Mouse (Mus musculus): ENCODE results near the gene Fabp1. TPM values are rescaled to one million over a fixed set of nuclear protein-coding genes. Genes with fewer than 3 reads are reported as not detected.

Fabp1 gene
- not detected for polyA plus RNA-seq (2021)

- no peaks in the 10 kb centered on the region for H3K27me3 ChIP-seq
- TF ChIP-seq CTCF (IDR thresholded peaks at IDR 0.05): no peak
- CTCF ChIA-PET: interaction anchor here (1.0 kb wide), 1 partner anchor 9 kb away, joined by 4 read pairs; no protein-coding TSS in a partner anchor
- DNase-seq (ENCODE audit: low read depth, low spot score): no peak
- in situ Hi-C loops (cut with MboI; ENCODE audit: low pct_unique_long_range_greater_than_20kb): no loop called here
- POLR2A ChIA-PET: no interaction called here
- no peak for ATAC-seq
Measured at GRCm38 (mm10) chr6:71199612-71200011, at the start of gene Fabp1. Gene Fabp1, plus strand, starts transcription at chr6:71199827.

- TF ChIP-seq CTCF (IDR thresholded peaks at IDR 0.05): no peak
- ATAC-seq: no peak
- no peaks in the 10 kb centered on the region for H3K27me3 ChIP-seq
- in situ Hi-C loops (cut with MboI; ENCODE audit: low pct_unique_long_range_greater_than_20kb): loop anchor here (5.0 kb wide), 1 partner anchor 251 kb away; no protein-coding TSS in a partner anchor
- ChIA-PET CTCF (interaction anchor here (1.2 to 1.7 kb wide), 2 partner anchors 14 to 26 kb away, joined by 3 to 5 read pairs; no protein-coding TSS in a partner anchor), POLR2A (no interaction called here)
- DNase-seq (ENCODE audit: low read depth, low spot score): no peak
Measured at GRCm38 (mm10) chr6:71151098-71151497, 48.5 kb upstream of the Fabp1 start.

GRCm38 (mm10) chr6:71153486-71153885 lies 46.1 kb upstream of the Fabp1 start:
- ChIA-PET CTCF (no interaction called here), POLR2A (no interaction called here)
- no peak for TF ChIP-seq CTCF (IDR thresholded peaks at IDR 0.05)
- H3K27me3 ChIP-seq: no peaks in the 10 kb centered on the region
- in situ Hi-C loops (cut with MboI; ENCODE audit: low pct_unique_long_range_greater_than_20kb): loop anchor here (5.0 kb wide), 1 partner anchor 249 kb away; no protein-coding TSS in a partner anchor
- ATAC-seq (no peak), DNase-seq (ENCODE audit: low read depth, low spot score) (no peak)

- CTCF ChIA-PET: interaction anchor here (1.0 to 2.5 kb wide), 2 partner anchors 11 to 12 kb away, joined by 3 to 6 read pairs; no protein-coding TSS in a partner anchor
- in situ Hi-C loops (cut with MboI; ENCODE audit: low pct_unique_long_range_greater_than_20kb): loop anchor here (5.0 kb wide), 1 partner anchor 247 kb away; no protein-coding TSS in a partner anchor
Measured at GRCm38 (mm10) chr6:71154861-71155260, 44.8 kb upstream of the Fabp1 start.

GRCm38 (mm10) chr6:71156674-71157326 lies 42.8 kb upstream of the Fabp1 start:
- POLR2A ChIA-PET: no interaction called here
- DNase-seq (ENCODE audit: low read depth, low spot score): no peak
- in situ Hi-C loops (cut with MboI; ENCODE audit: low pct_unique_long_range_greater_than_20kb): no loop called here
- no peaks in the 10 kb centered on the region for H3K27me3 ChIP-seq
- ATAC-seq: no peak
- TF ChIP-seq CTCF (IDR thresholded peaks at IDR 0.05): peak; percentile 61
- CTCF ChIA-PET: interaction anchor here (2.5 kb wide), 1 partner anchor 10 kb away, joined by 6 read pairs; no protein-coding TSS in a partner anchor

More at GRCm38 (mm10) chr6:71154861-71155260, 44.8 kb upstream of the Fabp1 start:
- no peak for DNase-seq (ENCODE audit: low read depth, low spot score)
- TF ChIP-seq CTCF (IDR thresholded peaks at IDR 0.05): no peak
- no peaks in the 10 kb centered on the region for H3K27me3 ChIP-seq
- no peak for ATAC-seq
- POLR2A ChIA-PET: no interaction called here

- no peak for DNase-seq (ENCODE audit: low read depth, low spot score)
- CTCF ChIA-PET: interaction anchor here (0.8 kb wide), 1 partner anchor 30 kb away, joined by 3 read pairs; no protein-coding TSS in a partner anchor
- in situ Hi-C loops (cut with MboI; ENCODE audit: low pct_unique_long_range_greater_than_20kb): loop anchor here (5.0 to 10.0 kb wide), 2 partner anchors 111 to 644 kb away; partner anchors contain the start of gene Krcc1
- ATAC-seq: no peak
- no peak for TF ChIP-seq CTCF (IDR thresholded peaks at IDR 0.05)
- POLR2A ChIA-PET: no interaction called here
- H3K27me3 ChIP-seq: no peaks in the 10 kb centered on the region
Measured at GRCm38 (mm10) chr6:71161290-71161689, 38.3 kb upstream of the Fabp1 start.

GRCm38 (mm10) chr6:71162269-71162668 lies 37.4 kb upstream of the Fabp1 start:
- ChIA-PET CTCF (interaction anchor here (0.8 to 1.2 kb wide), 2 partner anchors 13 to 31 kb away, joined by 3 to 4 read pairs; no protein-coding TSS in a partner anchor), POLR2A (interaction anchor here (1.2 kb wide), 1 partner anchor 206 kb away, joined by 3 read pairs; the partner anchor contains the start of gene Foxi3)
- H3K27me3 ChIP-seq: no peaks in the 10 kb centered on the region
- peak; percentile 37 for TF ChIP-seq CTCF (IDR thresholded peaks at IDR 0.05)
- ATAC-seq: no peak
- no peak for DNase-seq (ENCODE audit: low read depth, low spot score)
- in situ Hi-C loops (cut with MboI; ENCODE audit: low pct_unique_long_range_greater_than_20kb): loop anchor here (5.0 to 10.0 kb wide), 2 partner anchors 110 to 643 kb away; partner anchors contain the start of gene Krcc1

GRCm38 (mm10) chr6:71164394-71164793 lies 35.2 kb upstream of the Fabp1 start:
- no peaks in the 10 kb centered on the region for H3K27me3 ChIP-seq
- ChIA-PET POLR2A (no interaction called here), CTCF (interaction anchor here (1.0 to 2.4 kb wide), 7 partner anchors 13 to 262 kb away, joined by 3 to 11 read pairs (median 5); no protein-coding TSS in a partner anchor)
- in situ Hi-C loops (cut with MboI; ENCODE audit: low pct_unique_long_range_greater_than_20kb): loop anchor here (5.0 to 10.0 kb wide), 2 partner anchors 108 to 640 kb away; partner anchors contain the start of gene Krcc1
- ATAC-seq (peak; percentile 91), DNase-seq (ENCODE audit: low read depth, low spot score) (no peak)
- peak; percentile 53 for TF ChIP-seq CTCF (IDR thresholded peaks at IDR 0.05)

- in situ Hi-C loops (cut with MboI; ENCODE audit: low pct_unique_long_range_greater_than_20kb): loop anchor here (10.0 kb wide), 1 partner anchor 638 kb away; no protein-coding TSS in a partner anchor
- ChIA-PET POLR2A (no interaction called here), CTCF (interaction anchor here (0.7 to 1.7 kb wide), 10 partner anchors 10 to 434 kb away, joined by 3 to 10 read pairs (median 3); no protein-coding TSS in a partner anchor)
- H3K27me3 ChIP-seq: no peaks in the 10 kb centered on the region
- ATAC-seq (peak; percentile 57), DNase-seq (ENCODE audit: low read depth, low spot score) (peak; percentile 35)
- TF ChIP-seq CTCF (IDR thresholded peaks at IDR 0.05): peak; percentile 82
Measured at GRCm38 (mm10) chr6:71166551-71167169, 33.0 kb upstream of the Fabp1 start.

GRCm38 (mm10) chr6:71172812-71173580 lies 26.6 kb upstream of the Fabp1 start:
- no peak for TF ChIP-seq CTCF (IDR thresholded peaks at IDR 0.05)
- ChIA-PET CTCF (no interaction called here), POLR2A (no interaction called here)
- no peaks in the 10 kb centered on the region for H3K27me3 ChIP-seq
- in situ Hi-C loops (cut with MboI; ENCODE audit: low pct_unique_long_range_greater_than_20kb): no loop called here
- ATAC-seq: no peak
- no peak for DNase-seq (ENCODE audit: low read depth, low spot score)

Data from Patski (cell line).